Mouse (Mus musculus): ENCODE data around the gene Hesx1.

DNA sequence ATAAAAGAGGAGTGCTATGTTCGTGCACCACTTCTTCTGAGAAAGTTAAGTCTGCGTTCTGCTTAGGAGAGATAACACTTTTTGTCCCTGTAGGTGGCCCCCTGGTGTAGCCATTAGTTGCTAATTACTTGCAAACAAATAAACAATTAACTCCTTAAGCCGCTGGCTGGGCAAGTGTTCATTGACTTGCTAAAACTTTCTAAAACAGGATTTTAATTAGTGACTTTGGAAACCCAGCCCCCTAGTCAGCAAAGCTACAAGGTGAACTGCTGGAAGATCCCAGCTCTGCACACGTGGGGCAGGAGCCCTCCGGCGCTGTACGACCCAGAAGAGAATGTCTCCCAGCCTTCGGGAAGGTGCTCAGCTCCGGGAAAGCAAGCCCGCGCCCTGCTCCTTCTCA lies 6.2 kb downstream of the Hesx1 start:
- TF ChIP-seq CTCF (IDR thresholded peaks at IDR 0.05; ENCODE audit: borderline replicate concordance, insufficient read depth, low read depth, low read length) (no peak), POLR2A (IDR thresholded peaks at IDR 0.05; ENCODE audit: borderline replicate concordance, insufficient read depth, low read length) (no peak)
